Mouse (Mus musculus) midbrain, embryonic 14.5 days (tissue): ENCODE measurements around the gene Gm4353. TPM values are rescaled to one million over a fixed set of nuclear protein-coding genes. Genes with fewer than 3 reads are reported as not detected.
A peak's percentile ranks its signal among the peaks of the same experiment; 100 is the strongest.

ENCODE experiments used
- ATAC-seq: fragments of 200-750 bp; cut with Nextera tagmentation; 2 replicates; pipeline ENCODE4 v1.8.0; 2017; ENCODE audit warnings: moderate number of reproducible peaks, moderate library complexity; ENCODE audit not compliant: low FRiP score, low TSS enrichment
- DNase-seq: peaks from one replicate; pipeline ENCODE4 v3.0.0-alpha.2; 2015
- H3K27ac ChIP-seq: fragments of 300-500 bp; sonication (generic); replicated peaks from 2 replicates; pipeline ENCODE4 v1.5.1; 2014; ENCODE audit warnings: mild to moderate bottlenecking, low read depth, low read length, moderate library complexity
- H3K27me3 ChIP-seq: fragments of 300-500 bp; sonication (generic); 2 replicates; pipeline ENCODE4 v1.6.1; 2014; ENCODE audit warnings: low read length, control low read depth, mixed read lengths; ENCODE audit not compliant: control insufficient read depth, insufficient read depth
- H3K36me3 ChIP-seq: fragments of 300-500 bp; sonication (generic); 2 replicates; pipeline ENCODE4 v1.6.1; 2014; ENCODE audit warnings: low read length, control low read depth; ENCODE audit not compliant: control insufficient read depth, insufficient read depth
- H3K4me1 ChIP-seq: fragments of 300-500 bp; sonication (generic); 2 replicates; pipeline ENCODE4 v1.6.1; 2014; ENCODE audit warnings: mild to moderate bottlenecking, antibody characterized with exemption, low read length, control low read depth; ENCODE audit not compliant: control insufficient read depth, insufficient read depth
- H3K4me2 ChIP-seq: fragments of 300-500 bp; sonication (generic); 2 replicates; pipeline ENCODE4 v1.6.1; 2014; ENCODE audit warnings: mild to moderate bottlenecking, low read length, moderate library complexity
- H3K4me3 ChIP-seq: fragments of 300-500 bp; sonication (generic); replicated peaks from 2 replicates; pipeline ENCODE4 v1.5.1; 2014; ENCODE audit warnings: low read depth, low read length
- H3K9ac ChIP-seq: fragments of 300-500 bp; sonication (generic); replicated peaks from 2 replicates; pipeline ENCODE4 v1.6.1; 2014; ENCODE audit warnings: mild to moderate bottlenecking, low read length, moderate library complexity
- H3K9me3 ChIP-seq: fragments of 300-500 bp; sonication (generic); 2 replicates; pipeline ENCODE4 v1.6.1; 2016; ENCODE audit warnings: low read length, control low read depth, mixed read lengths; ENCODE audit not compliant: control insufficient read depth
- WGBS: fragments of 180-500 bp; shearing (Covaris S2); extraction: QIAGEN DNeasy Blood & Tissue Kit; methylation state at CpG from one replicate; pipeline ENCODE4 v1.1.7; 2014; 5-methylcytosine and 5-hydroxymethylcytosine counted together
- polyA plus RNA-seq: library from polyadenylated mRNA; unstranded; fragments of >200 nt; fragmentation: Nextera tagmentation; extraction: Ambion mirVana; gene quantifications from 2 replicates; pipeline ENCODE4 v1.2.1, GENCODE M21; 2014

Gene Gm4353
- polyA plus RNA-seq, 1 experiment from 2014 or later = 0.45 TPM

DNA sequence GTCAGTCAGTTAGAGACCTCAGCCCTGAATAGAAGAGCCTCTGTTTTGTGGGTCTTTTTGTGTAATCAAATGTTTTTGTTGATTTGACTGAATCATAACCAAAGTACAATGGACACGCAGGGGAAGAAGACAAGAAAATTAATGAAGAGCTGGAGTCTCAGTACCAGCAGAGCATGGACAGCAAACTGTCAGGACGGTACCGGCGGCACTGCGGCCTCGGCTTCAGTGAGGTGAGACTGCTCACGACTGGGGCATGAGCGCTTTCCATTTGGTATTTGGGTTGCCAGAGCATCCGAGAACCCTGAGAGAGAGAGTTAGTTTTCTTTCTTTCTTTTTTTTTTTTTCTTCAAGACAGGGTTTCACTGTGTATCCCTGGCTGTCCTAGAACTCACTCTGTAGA, 18.7 kb upstream of the Gm4353 start:
- H3K9ac ChIP-seq = no peak overlapping the region
- H3K36me3 ChIP-seq = peaks cover 49% of the 10 kb centered on the region
- no peak overlapping the region for H3K4me2 ChIP-seq
- no peak overlapping the region for H3K27ac ChIP-seq
- no peaks in the 10 kb centered on the region for H3K9me3 ChIP-seq
- H3K27me3 ChIP-seq = no peaks in the 10 kb centered on the region
- ATAC-seq = no peak
- 96% methylated on average over 9 of the region's 9 CpGs for WGBS
- no peak for DNase-seq
- no peaks in the 10 kb centered on the region for H3K4me1 ChIP-seq
- no peak overlapping the region for H3K4me3 ChIP-seq

DNA sequence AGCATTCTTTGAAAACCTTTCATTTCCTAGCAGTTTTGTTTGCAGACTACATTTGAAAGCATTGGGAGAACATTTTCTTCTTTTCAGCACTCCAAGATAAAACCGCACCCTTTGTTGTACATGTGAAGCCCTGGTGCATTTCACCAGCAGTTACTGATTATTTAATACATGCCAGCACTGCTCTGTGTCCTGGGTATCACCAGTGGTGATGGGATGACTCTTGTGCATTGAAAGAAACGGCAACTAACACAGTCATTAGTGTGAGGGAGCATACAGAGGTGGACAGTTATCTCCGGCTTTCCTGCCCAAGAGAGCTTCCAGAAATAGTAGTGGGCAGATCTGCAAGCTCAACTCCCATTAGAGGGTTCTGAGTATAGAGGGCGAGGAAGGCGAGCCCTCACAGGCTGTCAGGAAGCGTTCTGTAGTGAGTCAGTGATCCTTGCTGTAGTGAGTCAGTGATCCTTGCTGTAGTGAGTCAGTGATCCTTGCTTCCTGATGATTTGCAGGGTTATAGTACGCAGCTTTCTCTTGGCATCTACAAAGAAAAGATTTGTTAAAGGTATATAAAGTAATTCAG, 15.6 kb upstream of the Gm4353 start:
- DNase-seq (no peak), ATAC-seq (no peak)
- Histone ChIP-seq H3K27me3 (no peaks in the 10 kb centered on the region), H3K36me3 (peaks cover 25% of the 10 kb centered on the region), H3K4me3 (no peak overlapping the region), H3K9me3 (no peaks in the 10 kb centered on the region), H3K9ac (no peak overlapping the region), H3K27ac (no peak overlapping the region), H3K4me2 (no peak overlapping the region), H3K4me1 (peaks cover 9% of the 10 kb centered on the region; the same call in 1 of the 2 replicates)
- 79% methylated on average over 7 of the region's 7 CpGs for WGBS

DNA sequence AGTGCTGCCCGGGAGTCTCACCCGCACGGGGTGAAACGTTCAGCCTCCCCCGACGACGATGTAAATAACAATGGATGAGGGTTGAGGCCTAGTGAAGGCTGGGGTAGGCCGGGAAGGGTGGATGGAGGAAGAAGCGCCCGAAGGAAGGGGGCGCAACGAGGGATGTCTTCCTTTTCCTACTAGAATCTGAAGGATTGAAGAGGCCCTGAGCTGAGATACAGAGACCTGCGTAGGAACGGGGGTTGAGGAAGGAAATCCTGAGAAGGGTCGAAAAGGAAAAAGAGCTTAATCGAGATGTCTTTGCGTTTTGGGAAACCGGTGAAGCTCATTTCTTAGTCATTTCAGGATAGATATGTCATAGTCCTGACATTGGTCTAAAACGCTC, 9.0 kb upstream of the Gm4353 start:
- H3K4me3 ChIP-seq = peak overlapping the region; percentile 67
- H3K9me3 ChIP-seq = no peaks in the 10 kb centered on the region
- H3K4me1 ChIP-seq = peaks cover 17% of the 10 kb centered on the region
- peak; percentile 88 for ATAC-seq
- peak overlapping the region; percentile 63 for H3K4me2 ChIP-seq
- DNase-seq = no peak
- H3K36me3 ChIP-seq = no peaks in the 10 kb centered on the region
- H3K9ac ChIP-seq = peak overlapping the region; percentile 87
- H3K27ac ChIP-seq = peak overlapping the region; percentile 98
- WGBS = under 1% methylated on average over 19 of the region's 19 CpGs
- H3K27me3 ChIP-seq = no peaks in the 10 kb centered on the region

DNA sequence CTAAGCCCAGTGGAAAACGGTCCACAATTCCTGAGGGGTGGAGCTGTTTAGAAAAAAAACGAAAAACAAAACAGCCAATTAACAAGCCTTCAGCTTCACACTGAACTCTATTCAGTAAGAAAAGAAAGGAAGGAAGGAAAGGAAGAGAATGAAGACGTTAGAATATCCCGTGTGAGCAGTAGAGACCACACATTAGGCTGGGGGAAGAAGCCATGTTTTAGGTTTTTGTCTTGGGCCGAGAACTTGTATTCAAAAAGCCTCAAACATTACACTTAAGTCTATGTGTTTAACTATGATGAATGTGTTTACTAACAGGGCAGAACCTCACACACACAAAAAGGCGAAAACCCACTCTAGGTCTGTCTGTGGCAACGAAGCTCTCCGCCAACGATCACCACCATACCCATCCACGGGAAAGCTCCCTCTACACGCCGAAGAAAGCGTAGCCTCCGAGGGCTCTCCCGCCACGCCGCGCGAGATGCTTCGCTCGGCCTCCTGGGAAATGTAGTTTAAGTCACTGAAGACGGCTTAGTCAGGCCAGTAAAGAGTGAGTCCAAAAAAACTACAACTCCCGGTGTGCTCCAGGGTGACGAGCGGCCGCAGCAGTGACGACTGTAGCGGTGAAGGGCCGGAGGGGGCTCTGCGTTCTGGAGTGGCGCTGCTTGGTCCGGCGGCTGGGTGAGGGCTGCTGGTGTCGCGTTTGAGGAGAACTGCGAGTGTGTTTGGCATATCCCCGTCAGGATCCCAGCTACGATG, 8.5 kb upstream of the Gm4353 start:
- Histone ChIP-seq H3K4me1 (peaks cover 17% of the 10 kb centered on the region), H3K9ac (peak overlapping the region; percentile 87), H3K27me3 (no peaks in the 10 kb centered on the region), H3K9me3 (no peaks in the 10 kb centered on the region), H3K36me3 (no peaks in the 10 kb centered on the region), H3K4me3 (peak overlapping the region; percentile 67), H3K4me2 (peak overlapping the region; percentile 63), H3K27ac (peak overlapping the region; percentile 98)
- DNase-seq (peak; percentile 99), ATAC-seq (peak; percentile 100)
- WGBS = under 1% methylated on average over 38 of the region's 38 CpGs

DNA sequence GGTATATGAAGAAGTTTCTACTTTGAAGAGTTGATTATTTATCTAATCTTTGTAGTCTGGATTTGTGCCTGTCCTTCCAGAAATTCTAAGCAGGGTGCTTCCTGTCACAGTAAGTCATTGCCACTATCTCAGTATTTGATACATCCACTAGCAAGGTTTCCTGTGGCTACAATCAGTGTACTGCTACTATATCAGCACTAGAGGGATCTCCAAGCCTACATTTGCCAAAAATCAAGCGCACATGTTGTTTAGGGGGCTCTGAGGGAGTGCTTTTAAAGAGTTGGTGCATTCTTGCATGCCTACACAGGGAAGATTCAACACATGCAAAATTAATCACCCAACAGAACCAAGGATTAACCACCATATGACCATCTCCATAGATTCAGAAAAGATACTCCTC, 23.7 kb downstream of the Gm4353 start:
- DNase-seq = no peak
- no peak overlapping the region for H3K4me2 ChIP-seq
- ATAC-seq = no peak
- no peaks in the 10 kb centered on the region for H3K27me3 ChIP-seq
- no peak overlapping the region for H3K4me3 ChIP-seq
- H3K36me3 ChIP-seq = no peaks in the 10 kb centered on the region
- no peaks in the 10 kb centered on the region for H3K4me1 ChIP-seq
- no peaks in the 10 kb centered on the region for H3K9me3 ChIP-seq
- WGBS = 41% methylated on average over 1 of the region's 1 CpGs
- H3K9ac ChIP-seq = no peak overlapping the region
- H3K27ac ChIP-seq = no peak overlapping the region

DNA sequence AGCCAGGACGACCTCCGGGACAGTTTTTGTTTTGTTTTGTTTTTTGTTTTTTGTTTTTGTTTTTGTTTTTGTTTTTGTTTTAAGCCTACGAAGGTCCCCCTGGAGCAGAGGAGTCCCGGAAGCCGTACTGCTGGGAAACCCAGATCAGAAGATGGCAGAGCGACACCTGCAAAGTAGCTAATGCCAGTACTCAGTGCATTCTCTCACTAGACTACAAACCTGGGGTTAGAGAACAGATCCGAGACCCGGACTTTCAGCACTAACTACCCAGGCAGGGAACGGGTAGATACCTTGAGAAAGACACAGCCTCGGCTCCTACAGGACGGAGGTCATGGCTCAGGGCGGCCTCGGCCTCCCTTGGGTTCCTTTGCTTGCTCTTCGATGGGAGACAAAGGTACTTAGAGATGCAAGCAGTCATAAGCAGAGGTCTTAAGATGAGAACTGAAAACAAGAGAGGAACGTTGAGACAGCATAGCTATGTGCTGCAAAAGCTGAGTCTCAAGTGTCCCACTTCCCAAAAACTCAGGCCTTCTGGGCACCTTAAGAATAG, 43.9 kb downstream of the Gm4353 start:
- WGBS = 19% methylated on average over 15 of the region's 15 CpGs
- H3K9me3 ChIP-seq = no peaks in the 10 kb centered on the region
- peak overlapping the region; percentile 99 for H3K4me2 ChIP-seq
- H3K36me3 ChIP-seq = no peaks in the 10 kb centered on the region
- ATAC-seq = no peak
- no peak overlapping the region for H3K27ac ChIP-seq
- peaks cover 43% of the 10 kb centered on the region for H3K27me3 ChIP-seq
- H3K9ac ChIP-seq = no peak overlapping the region
- peaks cover 15% of the 10 kb centered on the region for H3K4me1 ChIP-seq
- no peak for DNase-seq
- peak overlapping the region; percentile 50 for H3K4me3 ChIP-seq

DNA sequence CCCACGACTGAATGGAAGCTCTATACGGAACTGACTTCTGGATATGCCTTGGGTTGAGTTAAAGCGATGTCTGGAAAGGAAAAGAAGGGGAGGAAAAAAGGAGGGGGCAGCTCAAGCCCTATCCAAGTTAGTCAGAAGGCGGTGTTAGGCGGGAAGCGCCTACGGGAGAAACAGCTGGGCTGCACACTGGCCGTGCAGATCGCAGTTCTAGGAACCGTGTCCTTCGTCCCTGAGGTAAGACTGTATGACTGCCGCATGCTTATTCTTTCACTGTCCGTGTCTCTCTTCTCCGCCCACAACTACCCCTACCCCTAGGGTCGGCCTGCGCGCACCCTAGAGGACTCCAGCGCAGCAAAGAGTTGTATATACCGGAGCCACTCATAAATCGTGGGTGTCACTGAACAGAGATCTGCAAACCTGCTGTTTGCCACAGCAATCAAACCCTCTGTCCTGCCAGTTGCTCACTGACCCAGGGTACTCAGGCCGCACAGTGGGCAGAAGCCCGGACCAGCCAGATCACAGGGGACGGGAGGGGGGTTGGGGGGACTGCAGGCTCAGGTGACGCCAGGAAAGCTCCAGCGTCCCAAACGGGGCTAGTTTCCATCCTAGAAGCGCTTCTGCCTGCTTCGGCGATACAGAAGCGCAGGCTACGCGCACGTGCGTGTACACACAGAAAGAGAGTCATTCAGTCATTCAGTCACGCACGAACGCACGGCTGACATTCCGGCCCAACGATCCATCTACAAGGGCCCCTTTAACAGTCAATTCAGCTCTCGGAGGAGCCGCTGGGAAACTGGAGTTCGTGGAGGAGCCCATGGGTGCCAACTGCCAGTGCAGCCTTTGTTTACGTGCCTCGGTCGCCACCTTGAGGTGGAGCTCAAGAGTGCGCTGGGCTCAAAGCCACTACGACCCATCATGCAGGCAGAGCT, 44.6 kb downstream of the Gm4353 start:
- Histone ChIP-seq H3K27ac (no peak overlapping the region; the same call in 1 of the 2 replicates), H3K4me3 (peak overlapping the region; percentile 50), H3K4me1 (peaks cover 15% of the 10 kb centered on the region), H3K27me3 (peaks cover 47% of the 10 kb centered on the region), H3K36me3 (no peaks in the 10 kb centered on the region), H3K9me3 (no peaks in the 10 kb centered on the region), H3K9ac (peak overlapping the region; percentile 51), H3K4me2 (peak overlapping the region; percentile 99)
- DNase-seq (peak; percentile 93), ATAC-seq (peak; percentile 80)
- under 1% methylated on average over 48 of the region's 48 CpGs for WGBS

DNA sequence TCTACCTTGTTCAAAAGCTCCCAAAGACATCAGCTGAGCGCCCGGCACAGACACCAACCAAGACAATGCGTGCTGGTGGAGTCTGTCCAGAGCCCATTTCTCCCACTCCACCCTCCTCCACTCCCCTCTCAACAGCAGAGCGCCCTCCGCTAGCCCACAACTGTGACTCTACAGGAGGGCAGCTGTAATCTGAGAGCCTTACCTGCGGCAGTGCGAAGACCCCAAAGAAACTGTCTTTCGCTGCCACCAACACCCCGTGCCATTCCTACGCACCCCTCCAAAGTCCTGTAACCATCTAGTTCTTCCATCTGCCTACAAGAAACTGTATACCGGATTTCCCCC, 45.3 kb downstream of the Gm4353 start, which contains the start of gene 1110004F10Rik:
1110004F10Rik (plus strand) TSS at position 202 of the 342 bp plus-strand sequence.
- Histone ChIP-seq H3K4me2 (peak within 1 kb of the TSS; percentile 99), H3K4me1 (peaks cover 16% of the 10 kb centered on the region), H3K27ac (no peak within 1 kb of the TSS; the same call in 1 of the 2 replicates), H3K9me3 (no peaks in the 10 kb centered on the region), H3K36me3 (no peaks in the 10 kb centered on the region), H3K4me3 (peak within 1 kb of the TSS; percentile 50), H3K27me3 (peaks cover 47% of the 10 kb centered on the region), H3K9ac (peak within 1 kb of the TSS; percentile 51)
- WGBS = under 1% methylated on average over 11 of the region's 11 CpGs
- ATAC-seq = no peak
- peak; percentile 40 for DNase-seq
